Mouse (Mus musculus) heart, postnatal 10 days (tissue): ENCODE results near the gene Gm4353. TPM values are rescaled to one million over a fixed set of nuclear protein-coding genes. Genes with fewer than 3 reads are reported as not detected.

Experiments used
- DNase-seq, 2 experiments: peaks; one replicate each; pipeline ENCODE4 v3.0.0; 2021
- intact Hi-C: fragments of 180-260 bp; cut with DNase I; formaldehyde crosslinking; loops from one replicate; pipeline ENCODE4 v1.15.1; 2025
- total RNA-seq, 2 experiments: library from RNA; stranded (reverse); gene quantifications; 2 replicates each; pipeline ENCODE4 v1.2.3; 2021

The Gm4353 gene
- total RNA-seq, 2 experiments from 2014 or later = 0.74 to 2.1 TPM

DNA sequence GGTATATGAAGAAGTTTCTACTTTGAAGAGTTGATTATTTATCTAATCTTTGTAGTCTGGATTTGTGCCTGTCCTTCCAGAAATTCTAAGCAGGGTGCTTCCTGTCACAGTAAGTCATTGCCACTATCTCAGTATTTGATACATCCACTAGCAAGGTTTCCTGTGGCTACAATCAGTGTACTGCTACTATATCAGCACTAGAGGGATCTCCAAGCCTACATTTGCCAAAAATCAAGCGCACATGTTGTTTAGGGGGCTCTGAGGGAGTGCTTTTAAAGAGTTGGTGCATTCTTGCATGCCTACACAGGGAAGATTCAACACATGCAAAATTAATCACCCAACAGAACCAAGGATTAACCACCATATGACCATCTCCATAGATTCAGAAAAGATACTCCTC is 23.7 kb downstream of the Gm4353 start:
- intact Hi-C loops = no loop called here
- DNase-seq = no peak

DNA sequence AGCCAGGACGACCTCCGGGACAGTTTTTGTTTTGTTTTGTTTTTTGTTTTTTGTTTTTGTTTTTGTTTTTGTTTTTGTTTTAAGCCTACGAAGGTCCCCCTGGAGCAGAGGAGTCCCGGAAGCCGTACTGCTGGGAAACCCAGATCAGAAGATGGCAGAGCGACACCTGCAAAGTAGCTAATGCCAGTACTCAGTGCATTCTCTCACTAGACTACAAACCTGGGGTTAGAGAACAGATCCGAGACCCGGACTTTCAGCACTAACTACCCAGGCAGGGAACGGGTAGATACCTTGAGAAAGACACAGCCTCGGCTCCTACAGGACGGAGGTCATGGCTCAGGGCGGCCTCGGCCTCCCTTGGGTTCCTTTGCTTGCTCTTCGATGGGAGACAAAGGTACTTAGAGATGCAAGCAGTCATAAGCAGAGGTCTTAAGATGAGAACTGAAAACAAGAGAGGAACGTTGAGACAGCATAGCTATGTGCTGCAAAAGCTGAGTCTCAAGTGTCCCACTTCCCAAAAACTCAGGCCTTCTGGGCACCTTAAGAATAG is 43.9 kb downstream of the Gm4353 start:
- no peak for DNase-seq
- intact Hi-C loops = loop anchor here (2.0 kb wide), 3 partner anchors 674 to 1118 kb away; no protein-coding TSS in a partner anchor

DNA sequence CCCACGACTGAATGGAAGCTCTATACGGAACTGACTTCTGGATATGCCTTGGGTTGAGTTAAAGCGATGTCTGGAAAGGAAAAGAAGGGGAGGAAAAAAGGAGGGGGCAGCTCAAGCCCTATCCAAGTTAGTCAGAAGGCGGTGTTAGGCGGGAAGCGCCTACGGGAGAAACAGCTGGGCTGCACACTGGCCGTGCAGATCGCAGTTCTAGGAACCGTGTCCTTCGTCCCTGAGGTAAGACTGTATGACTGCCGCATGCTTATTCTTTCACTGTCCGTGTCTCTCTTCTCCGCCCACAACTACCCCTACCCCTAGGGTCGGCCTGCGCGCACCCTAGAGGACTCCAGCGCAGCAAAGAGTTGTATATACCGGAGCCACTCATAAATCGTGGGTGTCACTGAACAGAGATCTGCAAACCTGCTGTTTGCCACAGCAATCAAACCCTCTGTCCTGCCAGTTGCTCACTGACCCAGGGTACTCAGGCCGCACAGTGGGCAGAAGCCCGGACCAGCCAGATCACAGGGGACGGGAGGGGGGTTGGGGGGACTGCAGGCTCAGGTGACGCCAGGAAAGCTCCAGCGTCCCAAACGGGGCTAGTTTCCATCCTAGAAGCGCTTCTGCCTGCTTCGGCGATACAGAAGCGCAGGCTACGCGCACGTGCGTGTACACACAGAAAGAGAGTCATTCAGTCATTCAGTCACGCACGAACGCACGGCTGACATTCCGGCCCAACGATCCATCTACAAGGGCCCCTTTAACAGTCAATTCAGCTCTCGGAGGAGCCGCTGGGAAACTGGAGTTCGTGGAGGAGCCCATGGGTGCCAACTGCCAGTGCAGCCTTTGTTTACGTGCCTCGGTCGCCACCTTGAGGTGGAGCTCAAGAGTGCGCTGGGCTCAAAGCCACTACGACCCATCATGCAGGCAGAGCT is 44.6 kb downstream of the Gm4353 start:
- DNase-seq = peak; percentile 90 to 93
- intact Hi-C loops = loop anchor here (2.0 to 10.0 kb wide), 6 partner anchors 285 to 1117 kb away; no protein-coding TSS in a partner anchor

DNA sequence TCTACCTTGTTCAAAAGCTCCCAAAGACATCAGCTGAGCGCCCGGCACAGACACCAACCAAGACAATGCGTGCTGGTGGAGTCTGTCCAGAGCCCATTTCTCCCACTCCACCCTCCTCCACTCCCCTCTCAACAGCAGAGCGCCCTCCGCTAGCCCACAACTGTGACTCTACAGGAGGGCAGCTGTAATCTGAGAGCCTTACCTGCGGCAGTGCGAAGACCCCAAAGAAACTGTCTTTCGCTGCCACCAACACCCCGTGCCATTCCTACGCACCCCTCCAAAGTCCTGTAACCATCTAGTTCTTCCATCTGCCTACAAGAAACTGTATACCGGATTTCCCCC is 45.3 kb downstream of the Gm4353 start, which contains the start of gene 1110004F10Rik:
1110004F10Rik (plus strand) TSS at position 202 of the 342 bp plus-strand sequence.
- intact Hi-C loops = loop anchor here (10.0 kb wide), 3 partner anchors 284 to 904 kb away; no protein-coding TSS in a partner anchor
- no peak for DNase-seq

DNA sequence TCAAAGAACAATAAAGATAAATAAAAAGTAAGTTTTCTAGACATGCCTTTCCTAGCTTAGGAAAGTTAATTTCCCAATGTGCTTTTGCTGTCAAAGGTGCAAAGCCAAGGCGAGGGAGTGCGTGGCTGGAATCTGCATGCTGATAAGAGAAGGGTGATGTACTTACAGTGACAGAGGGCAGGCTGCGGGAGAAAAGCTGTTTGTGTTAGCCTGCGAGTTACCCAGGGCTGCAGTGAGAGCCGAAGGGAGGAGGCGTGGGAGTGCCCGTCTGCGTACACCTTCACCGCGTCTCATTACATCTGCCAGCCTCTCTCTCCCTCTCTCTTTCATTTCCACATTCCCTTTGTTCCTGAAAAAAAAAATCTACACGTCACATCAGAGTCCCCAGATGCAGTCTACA is 45.9 kb downstream of the Gm4353 start, which contains the start of gene Sox6:
Sox6 (minus strand) TSS at position 286 of the 400 bp plus-strand sequence.
- no peak for DNase-seq
- intact Hi-C loops = loop anchor here (10.0 kb wide), 3 partner anchors 284 to 904 kb away; no protein-coding TSS in a partner anchor

DNA sequence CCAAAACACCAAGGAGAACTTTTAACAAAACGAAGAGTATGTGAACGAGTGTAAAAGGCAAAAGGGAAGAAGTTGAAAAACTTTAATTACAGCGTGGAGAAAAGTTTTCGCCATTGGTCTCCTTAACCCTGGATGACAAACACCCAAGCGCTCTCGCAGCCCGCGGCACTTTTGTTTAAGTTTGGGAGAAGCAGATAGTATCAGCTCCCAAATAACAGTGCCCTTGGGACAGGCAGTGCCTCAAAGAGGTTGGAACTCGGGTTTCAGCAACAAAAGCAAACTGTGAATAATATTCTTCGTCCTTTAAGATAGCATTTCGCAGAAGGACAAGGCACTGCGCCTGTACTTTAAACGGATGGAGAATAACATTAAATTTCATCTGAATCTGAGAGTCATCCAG is 46.4 kb downstream of the Gm4353 start:
- intact Hi-C loops = loop anchor here (10.0 kb wide), 3 partner anchors 283 to 903 kb away; no protein-coding TSS in a partner anchor
- no peak for DNase-seq

DNA sequence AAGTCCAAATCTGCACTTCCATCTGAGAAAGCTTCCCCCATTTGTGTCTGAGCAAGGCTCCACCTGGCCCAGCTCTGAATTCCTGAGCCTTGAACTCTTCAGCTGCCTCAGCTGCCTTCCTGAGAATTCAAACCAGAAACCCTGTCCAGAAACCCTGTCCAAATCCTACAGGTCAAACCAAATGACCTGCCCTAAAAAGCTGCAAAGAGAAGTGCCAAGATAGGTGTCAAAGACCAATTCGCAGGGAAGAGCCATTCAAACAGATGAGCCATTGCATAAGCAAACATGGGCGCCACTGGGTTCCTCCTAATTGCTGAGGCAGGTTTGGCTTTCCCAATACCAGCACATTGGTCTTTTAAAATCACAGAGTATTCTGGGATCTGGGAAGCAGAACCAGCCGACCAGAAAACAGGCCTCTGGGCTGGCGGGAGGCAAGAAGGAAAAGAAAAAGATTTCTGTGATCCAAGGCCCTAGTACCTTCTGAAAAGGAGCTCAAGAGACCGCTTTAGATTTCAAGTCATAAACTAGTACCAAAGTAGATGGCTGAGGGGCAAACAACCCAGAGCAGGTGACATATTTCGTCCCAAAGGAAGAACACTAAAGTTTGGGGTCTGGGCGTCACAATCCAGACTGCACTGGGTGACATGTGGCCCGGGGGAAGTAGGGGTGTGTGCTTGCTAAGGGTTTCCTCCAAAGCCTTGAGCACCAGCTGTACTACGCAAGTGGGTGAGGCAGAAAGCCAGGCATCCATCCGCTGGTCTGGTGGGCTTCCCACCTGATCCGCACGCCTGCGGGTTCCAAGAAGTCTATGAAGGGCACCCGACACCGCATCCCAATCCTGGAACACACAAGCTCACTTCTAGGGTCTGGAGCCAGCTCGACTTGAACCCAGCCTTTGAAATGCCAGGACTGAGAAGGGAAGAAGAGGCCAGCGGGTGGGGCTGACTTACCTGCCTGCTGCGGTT is 47.6 kb downstream of the Gm4353 start:
- intact Hi-C loops = loop anchor here (10.0 kb wide), 3 partner anchors 282 to 902 kb away; no protein-coding TSS in a partner anchor
- no peak for DNase-seq

DNA sequence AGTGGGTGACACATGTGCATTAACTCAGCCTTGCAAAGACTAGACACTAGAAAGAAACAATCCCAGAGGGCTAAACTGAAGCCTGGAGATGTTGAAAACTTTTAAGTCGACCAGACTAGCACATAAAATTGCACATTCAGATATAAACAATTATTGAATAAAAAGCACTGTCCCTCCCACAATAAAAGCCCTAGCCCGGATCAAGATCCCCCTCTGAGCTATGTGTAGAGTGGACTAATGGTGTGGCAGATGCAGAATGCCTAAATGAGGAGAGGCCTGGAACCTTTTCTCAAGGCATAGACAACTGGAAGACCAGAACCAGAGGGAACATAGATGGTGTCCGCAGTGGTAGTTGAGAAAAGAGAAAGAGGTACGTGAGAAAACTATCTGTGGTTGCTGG is 48.9 kb downstream of the Gm4353 start:
- DNase-seq = no peak
- intact Hi-C loops = loop anchor here (10.0 kb wide), 3 partner anchors 281 to 901 kb away; no protein-coding TSS in a partner anchor

DNA sequence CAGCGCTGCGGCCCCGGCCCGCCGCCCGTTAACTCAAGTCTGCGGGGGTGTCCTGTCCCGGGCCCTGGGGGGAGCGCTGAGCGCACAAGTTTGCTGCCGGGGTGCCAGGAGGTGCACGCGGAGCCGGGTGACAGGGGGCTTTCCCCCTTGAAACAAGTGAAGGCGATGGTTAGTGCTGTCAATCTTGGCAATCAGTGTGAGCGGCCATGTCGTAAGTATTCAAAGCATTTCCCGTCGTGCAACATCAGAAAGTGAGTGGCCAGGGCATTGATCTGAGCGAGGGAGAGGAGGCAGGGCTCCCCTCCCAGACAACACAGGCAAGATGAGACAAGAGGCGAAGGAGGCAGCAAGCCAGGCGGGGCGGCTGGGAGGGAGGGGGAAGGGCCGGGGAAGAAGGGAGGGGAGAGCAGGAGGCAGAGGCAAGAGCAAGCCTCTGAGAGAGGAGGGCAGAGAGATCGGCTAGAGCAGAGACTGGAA is 50.1 kb downstream of the Gm4353 start:
- intact Hi-C loops = loop anchor here (5.0 to 10.0 kb wide), 6 partner anchors 212 to 1162 kb away; no protein-coding TSS in a partner anchor

DNA sequence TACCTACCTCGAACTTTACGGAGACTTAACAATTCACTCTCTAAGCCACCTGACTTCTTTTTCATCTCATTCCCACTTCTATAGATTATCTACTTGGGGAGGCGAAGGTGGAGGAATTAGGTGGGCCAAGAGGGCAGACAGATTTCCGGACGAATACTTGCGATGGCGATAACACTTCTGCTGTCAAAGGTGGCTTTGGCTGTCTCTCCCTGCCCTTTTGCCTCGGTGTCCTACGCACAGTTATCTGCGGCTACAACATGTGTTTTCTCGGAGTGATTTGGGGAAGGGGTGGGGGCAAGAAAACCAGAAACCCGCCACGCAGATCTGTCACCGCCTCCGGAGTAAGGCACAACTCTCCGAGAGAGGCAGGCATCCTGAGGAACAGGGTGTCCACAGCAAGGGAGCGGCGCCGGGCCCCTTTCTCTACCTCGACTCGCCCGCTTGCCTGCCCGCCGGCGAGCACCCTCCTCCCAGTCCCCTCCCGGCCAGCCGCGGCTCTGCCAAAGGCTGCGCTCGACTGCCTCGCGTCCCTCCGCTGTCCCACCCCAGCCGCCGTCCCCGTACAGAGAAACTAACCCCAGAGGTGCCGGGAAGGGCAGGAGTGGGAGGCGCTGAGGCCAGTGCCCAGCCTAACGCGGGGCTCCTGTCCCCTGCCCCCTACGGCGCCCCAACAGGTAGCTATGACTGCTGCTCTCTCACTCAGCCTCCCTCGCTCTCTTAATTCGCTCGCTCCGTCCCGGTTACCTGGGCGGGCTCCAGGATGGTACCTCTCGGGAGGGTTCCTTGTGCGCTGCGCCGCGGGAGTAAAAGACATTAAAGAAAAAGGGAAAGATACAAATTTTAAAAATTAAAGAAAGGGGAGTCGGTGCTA is 50.8 kb downstream of the Gm4353 start:
- intact Hi-C loops = loop anchor here (2.0 to 10.0 kb wide), 7 partner anchors 211 to 1161 kb away; no protein-coding TSS in a partner anchor
- peak; percentile 81 to 82 for DNase-seq

More for the DNA sequence above, 50.1 kb downstream of the Gm4353 start:
- peak; percentile 73 to 80 for DNase-seq

Other genes starting within 250 kb of the Gm4353 start
- 10 to 100 TPM; 22.9 to 30.3 TPM for gene Sox6, start 45.8 kb downstream of the Gm4353 start, total RNA-seq
- gene 1110004F10Rik, start 45.2 kb downstream of the Gm4353 start, total RNA-seq = 10 to 100 TPM; 65.9 to 73.8 TPM
- gene Plekha7, start 223.7 kb upstream of the Gm4353 start, total RNA-seq = 10 to 100 TPM in 1 of 2 experiments, 1 to 10 TPM in 1; 9.5 to 11.9 TPM
- 100 to 1,000 TPM; 356 to 364 TPM for gene Rps13, start 249.6 kb upstream of the Gm4353 start, total RNA-seq